Mouse (Mus musculus) adrenal gland, postnatal 25 days (tissue): ENCODE data around the gene Vwa7. TPM values are rescaled to one million over a fixed set of nuclear protein-coding genes. Genes with fewer than 3 reads are reported as not detected.

ENCODE experiments used
- DNase-seq: peaks from one replicate; pipeline ENCODE4 v3.0.0; 2021; ENCODE audit warnings: mixed read lengths
- total RNA-seq: library from RNA; stranded (reverse); gene quantifications from 2 replicates; pipeline ENCODE4 v1.2.3, GENCODE M21; 2021

Vwa7 gene
- total RNA-seq, 1 experiment from 2014 or later: 0.97 TPM

GRCm38 (mm10) chr17:35046681-35047455, 30.5 kb downstream of the Vwa7 start, which contains the start of gene Msh5:
Gene Msh5, minus strand, starts transcription at chr17:35046745.
- DNase-seq: peak; percentile 95

GRCm38 (mm10) chr17:35047688-35048087, 31.3 kb downstream of the Vwa7 start:
- no peak for DNase-seq

DNA sequence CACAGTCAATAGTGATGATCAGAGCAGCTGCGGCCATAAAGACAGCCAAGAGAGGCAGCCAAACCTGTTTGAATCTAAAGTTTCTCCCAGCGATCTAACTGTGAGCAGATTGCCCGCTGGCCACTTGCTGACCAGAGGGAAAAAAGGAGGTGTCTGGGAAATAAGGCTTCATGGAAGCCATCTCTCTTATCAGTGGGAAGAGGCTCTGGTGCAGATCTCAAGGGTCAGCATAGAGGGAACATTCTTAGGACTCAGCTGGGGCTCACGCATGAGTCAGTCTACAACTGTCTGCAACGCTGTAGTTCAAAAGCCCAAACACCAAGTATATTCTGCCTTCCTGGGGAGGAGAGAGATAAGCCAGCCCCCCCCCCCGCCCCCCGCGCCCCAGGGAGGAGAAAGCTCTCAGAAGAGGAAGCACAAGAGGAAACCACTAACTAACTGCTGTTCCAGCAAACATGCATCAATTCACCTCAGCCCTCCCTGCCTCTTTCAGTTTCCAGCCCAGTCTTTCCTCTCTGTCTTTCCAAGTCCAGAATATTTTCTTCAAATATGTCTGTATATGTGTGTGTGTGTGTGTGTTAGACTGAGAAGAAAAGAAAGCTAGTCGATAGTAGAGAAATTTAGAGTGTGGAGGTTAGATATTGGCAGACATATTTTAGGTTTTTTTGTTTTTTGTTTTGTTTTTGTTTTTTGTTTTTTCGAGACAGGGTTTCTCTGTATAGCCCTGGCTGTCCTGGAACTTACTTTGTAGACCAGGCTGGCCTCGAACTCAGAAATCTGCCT, 32.0 kb downstream of the Vwa7 start:
- DNase-seq: no peak

GRCm38 (mm10) chr17:35048932-35049440, 32.6 kb downstream of the Vwa7 start:
- no peak for DNase-seq

DNA sequence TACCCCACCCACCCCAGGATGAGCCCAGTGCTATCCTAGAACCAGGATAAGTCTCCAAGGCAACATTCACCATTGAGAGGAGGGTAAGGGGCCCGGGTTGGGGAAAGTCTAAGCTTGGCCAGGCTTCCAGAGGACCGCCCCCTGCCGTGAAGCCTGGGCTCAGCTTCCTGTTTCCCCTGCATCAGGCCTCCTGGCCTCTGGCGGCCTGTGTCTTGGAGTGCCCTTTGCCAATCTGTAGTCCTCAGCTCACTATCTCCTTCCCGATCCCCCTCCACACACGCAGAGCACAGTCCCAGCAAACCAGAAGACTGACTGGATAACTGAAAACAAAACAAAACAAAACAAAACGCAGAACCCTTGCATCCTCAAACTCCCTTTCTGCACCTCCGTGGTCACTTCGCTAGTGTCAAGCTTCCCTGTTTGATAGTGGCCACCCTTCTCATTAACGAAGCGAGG, 33.2 kb downstream of the Vwa7 start, which contains the start of gene Clic1:
Gene Clic1, plus strand, starts transcription at position 406 of the 456 bp plus-strand sequence.
- peak; percentile 36 for DNase-seq

DNA sequence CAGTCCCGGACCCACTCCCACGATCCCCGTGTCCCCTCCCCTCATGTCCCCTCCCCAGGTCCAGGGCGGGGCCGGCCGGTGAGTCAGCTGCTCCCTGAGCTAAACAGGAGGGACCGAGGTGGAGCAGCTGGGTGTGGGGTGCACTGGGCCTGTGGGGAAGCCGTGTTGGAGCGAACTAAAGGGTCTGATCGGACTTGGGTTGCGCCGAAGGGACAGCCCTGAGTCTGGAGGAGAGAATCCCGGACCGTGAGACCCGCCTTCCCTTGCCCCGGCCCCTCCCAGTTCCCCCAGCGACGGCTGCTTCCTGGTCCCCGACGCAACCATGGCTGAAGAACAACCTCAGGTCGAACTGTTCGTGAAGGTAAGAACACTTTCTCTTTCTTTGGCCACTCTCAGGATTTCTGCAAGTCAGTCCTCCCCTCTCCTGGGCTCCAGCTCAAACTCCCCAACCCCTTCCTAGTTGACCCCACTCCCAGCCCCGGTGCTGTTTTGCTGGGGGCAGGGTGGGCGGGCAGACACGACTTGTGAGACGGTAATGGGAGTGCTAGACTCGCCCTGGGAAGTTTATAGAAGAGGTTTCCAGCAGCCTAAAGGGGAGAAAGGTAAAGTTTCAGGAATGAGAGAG, 33.9 kb downstream of the Vwa7 start:
- peak; percentile 78 for DNase-seq

DNA sequence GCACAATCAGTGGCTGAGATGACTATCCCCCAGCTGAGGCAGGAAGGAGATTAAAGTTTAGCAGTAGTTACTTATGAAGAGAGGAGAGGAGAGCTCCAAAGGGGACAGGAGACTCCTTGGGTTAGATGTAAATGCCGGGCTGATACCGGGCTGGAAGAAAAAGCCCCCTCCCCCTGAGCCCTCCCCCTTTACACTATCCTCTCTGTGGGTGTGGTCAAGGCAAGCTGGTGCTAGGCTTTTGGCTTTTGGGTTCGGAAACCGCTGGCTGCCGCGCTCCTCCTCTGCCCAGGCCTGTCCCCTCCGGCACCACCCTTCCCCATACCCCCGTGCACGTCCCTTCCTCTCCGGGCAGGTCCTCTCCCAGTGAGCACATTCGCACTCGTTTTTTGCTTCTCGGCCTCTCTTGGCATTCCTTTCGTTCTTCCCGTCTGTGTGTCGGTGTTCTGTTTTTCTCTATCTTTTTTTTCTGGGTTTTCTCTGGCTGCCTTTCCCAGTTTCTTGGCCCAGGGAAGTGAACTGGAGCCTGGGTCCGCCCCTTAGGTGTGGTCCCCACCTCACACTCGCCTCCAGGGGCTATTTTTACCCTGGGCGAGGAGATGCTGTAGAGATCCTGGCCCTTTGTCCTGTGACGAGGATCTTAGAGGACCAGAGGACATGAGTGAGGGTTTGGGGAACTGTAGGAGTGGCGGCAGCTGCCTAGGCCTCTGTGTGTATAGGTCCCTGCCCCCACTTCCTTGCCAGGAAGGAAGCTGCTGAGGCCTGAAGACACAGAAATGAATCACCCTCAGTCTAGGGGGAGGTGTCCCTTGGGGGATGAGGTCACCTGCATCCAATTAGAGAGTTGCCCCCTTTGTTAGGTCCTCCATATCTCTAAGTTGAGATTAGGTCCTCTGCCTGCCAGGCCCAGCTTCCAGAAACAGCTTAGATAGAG, 35.0 kb downstream of the Vwa7 start:
- DNase-seq: peak; percentile 61

DNA sequence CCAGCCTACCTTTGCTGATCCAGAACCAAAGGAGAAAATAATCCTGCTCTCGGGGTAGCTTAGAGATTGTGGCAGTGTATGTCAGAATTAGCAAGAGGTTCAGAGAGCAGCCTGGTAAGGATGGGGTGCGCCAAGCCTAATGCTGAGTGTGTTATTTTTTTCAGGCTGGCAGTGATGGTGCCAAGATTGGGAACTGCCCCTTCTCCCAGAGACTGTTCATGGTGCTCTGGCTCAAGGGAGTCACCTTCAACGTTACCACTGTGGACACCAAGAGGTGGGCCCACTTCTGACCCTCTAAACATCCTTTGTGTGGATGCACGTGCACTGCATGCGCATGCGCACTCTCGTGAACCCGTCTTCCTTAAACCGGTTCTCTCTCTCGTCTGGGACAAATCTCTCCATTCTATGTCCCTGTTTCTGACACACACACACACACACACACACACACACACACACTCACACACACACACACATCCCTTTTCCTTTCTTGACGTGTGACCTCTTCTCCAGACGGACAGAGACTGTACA, 36.0 kb downstream of the Vwa7 start:
- no peak for DNase-seq

GRCm38 (mm10) chr17:35055691-35056495, 39.5 kb downstream of the Vwa7 start:
- no peak for DNase-seq

DNA sequence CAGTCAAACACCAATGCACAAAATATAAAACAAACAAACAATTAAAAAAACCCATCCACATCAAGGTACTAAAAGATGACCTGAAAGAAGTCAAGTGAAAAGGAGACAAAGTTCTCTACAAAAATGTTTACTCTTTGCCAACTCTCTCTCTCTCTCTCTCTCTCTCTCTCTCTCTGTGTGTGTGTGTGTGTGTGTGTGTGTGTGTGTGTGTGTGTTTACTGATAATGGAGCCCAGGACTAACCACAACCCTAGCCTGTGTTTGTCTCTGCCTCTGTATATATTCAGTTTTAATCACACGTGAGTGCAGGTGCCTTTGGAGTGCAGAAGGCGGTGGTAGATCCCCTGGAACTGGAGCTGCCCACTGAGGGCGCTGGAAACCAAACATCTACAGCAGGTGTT, 40.7 kb downstream of the Vwa7 start:
- DNase-seq: no peak

- DNase-seq: no peak
Measured at GRCm38 (mm10) chr17:35058316-35058715, 41.9 kb downstream of the Vwa7 start.

GRCm38 (mm10) chr17:35058911-35059892, 42.8 kb downstream of the Vwa7 start, which contains the start of gene Ddah2:
Gene Ddah2, plus strand, starts transcription at chr17:35059035.
- DNase-seq: peak; percentile 86

GRCm38 (mm10) chr17:35060071-35060470, 43.7 kb downstream of the Vwa7 start:
- DNase-seq: no peak

DNA sequence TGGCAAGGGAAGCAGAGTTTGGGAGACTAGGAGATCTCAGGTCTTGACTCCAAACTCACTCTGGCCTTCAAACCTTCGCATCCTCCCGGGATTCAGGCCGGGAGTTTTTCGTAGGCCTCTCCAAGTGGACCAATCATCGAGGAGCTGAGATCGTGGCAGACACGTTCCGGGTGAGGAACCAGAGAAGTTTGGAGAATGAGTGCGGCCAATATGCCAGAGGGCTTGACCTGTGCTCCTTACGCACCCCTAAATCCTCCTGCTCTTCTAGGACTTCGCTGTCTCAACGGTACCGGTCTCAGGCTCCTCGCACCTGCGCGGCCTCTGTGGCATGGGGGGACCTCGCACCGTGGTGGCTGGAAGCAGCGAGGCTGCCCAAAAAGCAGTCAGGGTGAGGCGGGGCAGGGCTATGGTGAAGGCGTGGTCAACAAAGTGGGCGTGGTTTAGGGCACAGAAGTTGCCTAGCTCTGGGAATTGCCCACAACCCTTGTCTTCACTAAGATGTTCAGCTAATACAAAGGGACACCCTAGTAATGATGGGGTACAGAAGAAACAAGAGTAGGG, 44.4 kb downstream of the Vwa7 start:
- DNase-seq: no peak

- no peak for DNase-seq
Measured at GRCm38 (mm10) chr17:35061299-35061698, 44.9 kb downstream of the Vwa7 start.

DNA sequence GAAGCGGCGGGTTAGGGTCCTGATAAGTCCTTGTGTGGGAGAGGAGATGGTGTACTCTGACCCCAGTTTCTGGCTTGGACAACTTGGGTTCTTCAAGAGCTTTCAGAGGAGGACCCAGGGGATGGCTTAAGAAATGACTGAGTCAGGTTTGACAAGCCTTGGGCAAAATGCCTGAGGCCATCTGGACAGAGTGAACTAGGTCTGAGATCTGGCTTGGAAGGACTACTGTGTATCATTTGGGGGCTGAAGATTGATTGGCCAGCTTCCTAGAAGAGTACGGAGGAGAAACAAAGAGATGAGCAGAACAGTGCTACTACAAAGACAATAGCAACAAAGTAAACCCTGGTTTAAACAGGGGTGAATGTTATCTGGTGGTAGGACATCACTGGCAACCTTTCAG, 47.1 kb downstream of the Vwa7 start:
- no peak for DNase-seq

GRCm38 (mm10) chr17:35064378-35064877, 48.0 kb downstream of the Vwa7 start:
- DNase-seq: no peak
